In genomic region chr8:84913960-84914359, GRCm38 (mm10) we compare ENCODE assay signal across 9 mouse cellular contexts. TPM values are rescaled to one million over a fixed set of nuclear protein-coding genes. Genes with fewer than 3 reads are reported as not detected.
DNase-seq lines count a peak whose midpoint lies in the region; ATAC-seq and TF ChIP-seq lines count a peak whose summit lies in the region.
"Had no signal": no experiment of that assay in that cellular context is flagged by ENCODE, and none has a peak within 500 bp of the region (broad histone marks: within the 10 kb centered on the region; RNA-seq: fewer than 3 reads in every experiment).

No protein-coding gene starts in this region.

- H3K9ac ChIP-seq in hindbrain, embryonic 11.5 days (ENCODE audit: low read depth, low read length) = no peak overlapping the region
- H3K9ac ChIP-seq in hindbrain, embryonic 13.5 days = no peak overlapping the region
- no peak overlapping the region for H3K9ac ChIP-seq in lung, embryonic 14.5 days
- H3K9ac ChIP-seq: hindbrain, embryonic 15.5 days had no signal

- ATAC-seq in hindbrain, embryonic 11.5 days (ENCODE audit: low FRiP score) = no peak
- no peak for ATAC-seq in hindbrain, embryonic 13.5 days (ENCODE audit: low FRiP score)
- ATAC-seq in erythroblast, adult 5-6 weeks (replicated peaks; ENCODE audit: low FRiP score, poor library complexity, severe bottlenecking) = peak; percentile 31
- no peak for ATAC-seq in lung, embryonic 14.5 days (ENCODE audit: insufficient read depth)

- no peak overlapping the region for H3K4me3 ChIP-seq in hindbrain, embryonic 11.5 days (ENCODE audit: low read depth, low read length)
- no peak overlapping the region for H3K4me3 ChIP-seq in hindbrain, embryonic 13.5 days
- peak overlapping the region; percentile 42 for H3K4me3 ChIP-seq in lung, embryonic 14.5 days (ENCODE audit: low read depth, low read length)

- H3K36me3 ChIP-seq in hindbrain, embryonic 11.5 days (ENCODE audit: control insufficient read depth, insufficient read depth, low read length) = 0 out of 2 replicates have a peak, but pooled peaks cover 2% of the 10 kb centered on the region
- peaks cover 92% of the 10 kb centered on the region for H3K36me3 ChIP-seq in hindbrain, embryonic 13.5 days
- H3K36me3 ChIP-seq in lung, embryonic 14.5 days (ENCODE audit: insufficient read depth) = no peaks in the 10 kb centered on the region

- no peak overlapping the region for H3K4me2 ChIP-seq in hindbrain, embryonic 11.5 days (replicated peaks; ENCODE audit: low read depth, low read length)
- H3K4me2 ChIP-seq in hindbrain, embryonic 13.5 days = no peak overlapping the region
- H3K4me2 ChIP-seq in lung, embryonic 14.5 days = peak overlapping the region; percentile 74; the same call in 1 of the 2 replicates

- H3K9me3 ChIP-seq in hindbrain, embryonic 11.5 days (ENCODE audit: control insufficient read depth, low read length) = no peaks in the 10 kb centered on the region; the same call in 1 of the 2 replicates
- H3K9me3 ChIP-seq in hindbrain, embryonic 13.5 days = no peaks in the 10 kb centered on the region
- H3K9me3 ChIP-seq in lung, embryonic 14.5 days (ENCODE audit: low read depth, low read length) = 0 out of 2 replicates have a peak, but pooled peaks cover 5% of the 10 kb centered on the region
- H3K9me3 ChIP-seq: hindbrain, embryonic 15.5 days had no signal

- H3K27me3 ChIP-seq in hindbrain, embryonic 11.5 days (ENCODE audit: control insufficient read depth, insufficient read depth, low read length) = peaks cover 61% of the 10 kb centered on the region
- peaks cover 99% of the 10 kb centered on the region for H3K27me3 ChIP-seq in hindbrain, embryonic 13.5 days
- H3K27me3 ChIP-seq in lung, embryonic 14.5 days (ENCODE audit: insufficient read depth, low read length) = peaks cover 49% of the 10 kb centered on the region

- DNase-seq in hindbrain, embryonic 11.5 days (ENCODE audit: low spot score) = peak; percentile 52
- DNase-seq in Muller cell, postnatal 12 days (ENCODE audit: inconsistent ontology term) = peak; percentile 54
- peak; percentile 56 for DNase-seq in lung, embryonic 14.5 days
- DNase-seq in thymus, postnatal 0 days (ENCODE audit: low spot score) = peak; percentile 61
- DNase-seq in adipocyte (ENCODE audit: low spot score) = no peak
- DNase-seq in right cerebral cortex, postnatal 25 days = no peak

- H3K27ac ChIP-seq in hindbrain, embryonic 11.5 days (ENCODE audit: low read depth, low read length) = no peak overlapping the region
- H3K27ac ChIP-seq in hindbrain, embryonic 13.5 days = no peak overlapping the region
- H3K27ac ChIP-seq in lung, embryonic 14.5 days (ENCODE audit: low read depth) = no peak overlapping the region
- H3K27ac ChIP-seq: hindbrain, embryonic 15.5 days had no signal

- WGBS in hindbrain, embryonic 11.5 days = 34% methylated on average over 4 of the region's 4 CpGs
- WGBS in hindbrain, embryonic 13.5 days = 36% methylated on average over 4 of the region's 4 CpGs
- 24% methylated on average over 4 of the region's 4 CpGs for WGBS in lung, embryonic 14.5 days

- TF ChIP-seq CTCF in lung, embryonic 14.5 days (IDR thresholded peaks at IDR 0.05; ENCODE audit: low read depth) = peak; percentile 44; the same call in 1 of the 2 replicates

- H3K4me1 ChIP-seq in hindbrain, embryonic 11.5 days (replicated peaks; ENCODE audit: control insufficient read depth, insufficient read depth, low read length) = 0 out of 2 replicates have a peak, but pooled peaks cover 5% of the 10 kb centered on the region
- H3K4me1 ChIP-seq in hindbrain, embryonic 13.5 days (replicated peaks) = peaks cover 15% of the 10 kb centered on the region
- H3K4me1 ChIP-seq in lung, embryonic 14.5 days (ENCODE audit: insufficient read depth) = 0 out of 2 replicates have a peak, but pooled peaks cover 6% of the 10 kb centered on the region

RNA-seq across cellular contexts. Expression of gene Dnase2a, which starts 5.6 kb away (rescaled TPM):
- polyA plus RNA-seq in hindbrain, embryonic 11.5 days (2014; fragmentation: Nextera tagmentation; extraction: Ambion mirVana) = 5.8 and 6.4 TPM in 2 replicates
- 5.8 and 6.0 TPM in 2 replicates for polyA plus RNA-seq in hindbrain, embryonic 13.5 days (2015; fragmentation: Nextera tagmentation; extraction: Ambion mirVana)
- 31.9 and 44.9 TPM in 2 replicates for total RNA-seq in erythroblast, adult 5-6 weeks (2015; ENCODE audit: low replicate concordance)
- total RNA-seq in erythroblast, adult 5-6 weeks (2017; ENCODE audit: low replicate concordance) = 85.2 and 99.8 TPM in 2 replicates
- 12.0 and 15.3 TPM in 2 replicates for polyA plus RNA-seq in lung, embryonic 14.5 days (2014; fragmentation: Nextera tagmentation; extraction: Ambion mirVana)
- polyA plus RNA-seq in thymus, postnatal 0 days (2015; fragmentation: Nextera tagmentation; extraction: Ambion mirVana) = 12.8 and 12.9 TPM in 2 replicates

RNA-seq across cellular contexts. Expression of gene Klf1, which starts 12.2 kb away (rescaled TPM):
- polyA plus RNA-seq in hindbrain, embryonic 11.5 days (2014; fragmentation: Nextera tagmentation; extraction: Ambion mirVana) = 12.0 and 14.8 TPM in 2 replicates
- 0.64 and 1.00 TPM in 2 replicates for polyA plus RNA-seq in hindbrain, embryonic 13.5 days (2015; fragmentation: Nextera tagmentation; extraction: Ambion mirVana)
- 58.9 and 59.8 TPM in 2 replicates for total RNA-seq in erythroblast, adult 5-6 weeks (2015; ENCODE audit: low replicate concordance)
- 85.0 and 116 TPM in 2 replicates for total RNA-seq in erythroblast, adult 5-6 weeks (2017; ENCODE audit: low replicate concordance)
- polyA plus RNA-seq in lung, embryonic 14.5 days (2014; fragmentation: Nextera tagmentation; extraction: Ambion mirVana) = 1.8 and 1.9 TPM in 2 replicates
- polyA plus RNA-seq in thymus, postnatal 0 days (2015; fragmentation: Nextera tagmentation; extraction: Ambion mirVana) = 0.37 and 0.43 TPM in 2 replicates

RNA-seq across cellular contexts. Expression of gene Gcdh, which starts 20.2 kb away (rescaled TPM):
- polyA plus RNA-seq in hindbrain, embryonic 11.5 days (2014; fragmentation: Nextera tagmentation; extraction: Ambion mirVana) = 29.2 and 30.5 TPM in 2 replicates
- polyA plus RNA-seq in hindbrain, embryonic 13.5 days (2015; fragmentation: Nextera tagmentation; extraction: Ambion mirVana) = 33.1 TPM in 2 replicates
- 7.9 and 14.6 TPM in 2 replicates for total RNA-seq in erythroblast, adult 5-6 weeks (2015; ENCODE audit: low replicate concordance)
- 13.4 and 17.6 TPM in 2 replicates for total RNA-seq in erythroblast, adult 5-6 weeks (2017; ENCODE audit: low replicate concordance)
- polyA plus RNA-seq in lung, embryonic 14.5 days (2014; fragmentation: Nextera tagmentation; extraction: Ambion mirVana) = 28.1 and 30.4 TPM in 2 replicates
- 27.1 and 29.1 TPM in 2 replicates for polyA plus RNA-seq in thymus, postnatal 0 days (2015; fragmentation: Nextera tagmentation; extraction: Ambion mirVana)

RNA-seq across cellular contexts. Expression of gene Mast1, which starts 23.2 kb away (rescaled TPM):
- polyA plus RNA-seq in hindbrain, embryonic 11.5 days (2014; fragmentation: Nextera tagmentation; extraction: Ambion mirVana) = 10.2 and 11.4 TPM in 2 replicates
- polyA plus RNA-seq in hindbrain, embryonic 13.5 days (2015; fragmentation: Nextera tagmentation; extraction: Ambion mirVana) = 59.1 and 62.2 TPM in 2 replicates
- not detected in 2 replicates for total RNA-seq in erythroblast, adult 5-6 weeks (2015; ENCODE audit: low replicate concordance)
- 0.28 TPM in 1 of 2 replicates, not detected in the other for total RNA-seq in erythroblast, adult 5-6 weeks (2017; ENCODE audit: low replicate concordance)
- polyA plus RNA-seq in lung, embryonic 14.5 days (2014; fragmentation: Nextera tagmentation; extraction: Ambion mirVana) = 0.30 and 0.39 TPM in 2 replicates
- 0.08 and 0.22 TPM in 2 replicates for polyA plus RNA-seq in thymus, postnatal 0 days (2015; fragmentation: Nextera tagmentation; extraction: Ambion mirVana)

RNA-seq across cellular contexts. Expression of gene Rtbdn, which starts 32.8 kb away (rescaled TPM):
- polyA plus RNA-seq in hindbrain, embryonic 11.5 days (2014; fragmentation: Nextera tagmentation; extraction: Ambion mirVana) = 0.14 TPM in 1 of 2 replicates, not detected in the other
- 1.8 and 2.4 TPM in 2 replicates for polyA plus RNA-seq in hindbrain, embryonic 13.5 days (2015; fragmentation: Nextera tagmentation; extraction: Ambion mirVana)
- not detected in 2 replicates for total RNA-seq in erythroblast, adult 5-6 weeks (2015; ENCODE audit: low replicate concordance)
- not detected in 2 replicates for total RNA-seq in erythroblast, adult 5-6 weeks (2017; ENCODE audit: low replicate concordance)
- polyA plus RNA-seq in lung, embryonic 14.5 days (2014; fragmentation: Nextera tagmentation; extraction: Ambion mirVana) = not detected in 2 replicates
- polyA plus RNA-seq in thymus, postnatal 0 days (2015; fragmentation: Nextera tagmentation; extraction: Ambion mirVana) = 0.10 and 0.23 TPM in 2 replicates

Comparison
In these comparisons a context has a peak if more than half of its experiments do, and no peak if none do; other contexts are left out.
1. DNase-seq: peak in hindbrain, embryonic 11.5 days (single experiment), Muller cell, postnatal 12 days (single experiment), lung, embryonic 14.5 days (single experiment) and thymus, postnatal 0 days (single experiment); none in adipocyte (single experiment) and right cerebral cortex, postnatal 25 days (single experiment).